Mouse (Mus musculus) MEL (cell line): Measurements from ENCODE around the gene Scrn1.

ENCODE experiments used
- CTCF ChIP-seq, 3 experiments: IDR thresholded peaks in 2 of 3; conservative IDR thresholded peaks in 1 of 3; 2 replicates each; pipeline ENCODE4 v1.5.1; 2011 to 2012; ENCODE audit warnings: low read length in 3 of 3, low read depth in 2 of 3, mild to moderate bottlenecking in 2 of 3, improper control_type of control experiment in 1 of 3, inconsistent platforms in 1 of 3, mixed read lengths in 1 of 3, moderate library complexity in 1 of 3; ENCODE audit not compliant: control insufficient read depth in 1 of 3, insufficient read depth in 1 of 3, poor library complexity in 1 of 3, severe bottlenecking in 1 of 3
- ELF1 ChIP-seq: IDR thresholded peaks from 2 replicates; pipeline ENCODE4 v1.6.1; 2014; ENCODE audit warnings: low read depth, mild to moderate bottlenecking, inconsistent platforms, low read length, improper control_type of control experiment, moderate library complexity
- EP300 ChIP-seq, 2 experiments: IDR thresholded peaks; 2 replicates each; pipeline ENCODE4 v1.6.1; 2011; ENCODE audit warnings: improper control_type of control experiment in 2 of 2, low read length in 2 of 2, low read depth in 1 of 2, mild to moderate bottlenecking in 1 of 2
- ETS1 ChIP-seq: IDR thresholded peaks from 2 replicates; pipeline ENCODE4 v1.6.1; 2012; ENCODE audit warnings: low read depth, mild to moderate bottlenecking, inconsistent platforms, low read length, improper control_type of control experiment, moderate library complexity
- GABPA ChIP-seq: IDR thresholded peaks from 2 replicates; pipeline ENCODE4 v1.6.1; 2012; ENCODE audit warnings: low read depth, mild to moderate bottlenecking, inconsistent platforms, low read length, improper control_type of control experiment, moderate library complexity
- GATA1 ChIP-seq: IDR thresholded peaks from 2 replicates; pipeline ENCODE4 v1.6.1; 2011; ENCODE audit warnings: low read depth, low read length, improper control_type of control experiment
- KAT2A ChIP-seq: conservative IDR thresholded peaks from 2 replicates; pipeline ENCODE4 v1.6.1; 2012; ENCODE audit warnings: low read depth, low read length, improper control_type of control experiment, inconsistent platforms
- MEF2A ChIP-seq: IDR thresholded peaks from 2 replicates; pipeline ENCODE4 v1.6.1; 2014; ENCODE audit warnings: low read depth, mild to moderate bottlenecking, inconsistent platforms, low read length, improper control_type of control experiment; ENCODE audit not compliant: poor library complexity, insufficient replicate concordance, severe bottlenecking; ENCODE audit errors: extremely low read depth
- MYC ChIP-seq: IDR thresholded peaks from 2 replicates; pipeline ENCODE4 v1.6.1; 2011; ENCODE audit warnings: low read depth, mild to moderate bottlenecking, low read length, improper control_type of control experiment, moderate library complexity
- TCF12 ChIP-seq: IDR thresholded peaks from 2 replicates; pipeline ENCODE4 v1.6.1; 2014; ENCODE audit warnings: low read depth, mild to moderate bottlenecking, inconsistent platforms, low read length, improper control_type of control experiment, moderate library complexity
- USF1 ChIP-seq: IDR thresholded peaks from 2 replicates; pipeline ENCODE4 v1.6.1; 2014; ENCODE audit warnings: low read depth, mild to moderate bottlenecking, inconsistent platforms, low read length, improper control_type of control experiment, moderate library complexity
- ZC3H11A ChIP-seq: IDR thresholded peaks from 2 replicates; pipeline ENCODE4 v1.6.1; 2012; ENCODE audit warnings: low read depth, mild to moderate bottlenecking, inconsistent platforms, low read length, improper control_type of control experiment

DNA sequence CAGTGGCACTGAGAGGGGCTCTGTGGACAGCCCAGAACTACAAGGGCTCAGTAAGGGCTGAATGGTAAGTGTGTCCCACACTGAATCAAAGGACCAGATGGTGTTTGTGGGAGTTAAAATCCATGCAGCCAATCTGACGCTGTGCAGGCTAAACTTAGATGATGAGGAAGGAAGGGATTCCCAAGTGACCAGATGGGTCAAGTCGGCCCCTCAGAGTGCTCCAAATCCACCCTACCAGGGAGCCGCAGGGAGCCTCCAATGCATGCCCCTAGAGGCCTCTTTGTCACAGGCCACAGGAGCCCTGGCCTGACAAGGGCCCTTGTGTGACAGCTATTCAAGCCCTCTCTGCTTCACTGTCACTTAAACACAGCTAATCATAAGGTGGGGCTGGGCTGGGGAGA is 27.5 kb downstream of the Scrn1 start:
- TF ChIP-seq USF1 (no peak), KAT2A (no peak), CTCF (IDR thresholded peaks at IDR 0.05 in 2 of 3, conservative IDR thresholded peaks at IDR 0.05 in 1 of 3; ENCODE audit: control insufficient read depth in 1 of 3, insufficient read depth in 1 of 3, low read depth in 2 of 3, low read length in 3 of 3, poor library complexity in 1 of 3, severe bottlenecking in 1 of 3) (no peak), EP300 (IDR thresholded peaks at IDR 0.05; ENCODE audit: low read depth in 1 of 2, low read length in 2 of 2) (no peak), ELF1 (no peak), MEF2A (no peak), ETS1 (no peak), ZC3H11A (no peak), TCF12 (no peak), GABPA (no peak), MYC (no peak), GATA1 (no peak)
